Mouse (Mus musculus): ENCODE data around the gene Itgb5. TPM values are rescaled to one million over a fixed set of nuclear protein-coding genes. Genes with fewer than 3 reads are reported as not detected.

Itgb5 gene
- total RNA-seq, 4 experiments from 2014 or later = 87.6 to 103 (median 91.3) TPM

GRCm38 (mm10) chr16:33904553-33904952 lies 75.1 kb downstream of the Itgb5 start:
- no peak for DNase-seq (ENCODE audit: low spot score)

- no peak for DNase-seq (ENCODE audit: low spot score)
Observed at GRCm38 (mm10) chr16:33908239-33908638, 78.8 kb downstream of the Itgb5 start.

GRCm38 (mm10) chr16:33914997-33915396 lies 85.5 kb downstream of the Itgb5 start:
- no peak for DNase-seq (ENCODE audit: low spot score)

- DNase-seq (ENCODE audit: low spot score) = peak; percentile 82
Observed at GRCm38 (mm10) chr16:33916473-33917251, 87.2 kb downstream of the Itgb5 start.

- no peak for DNase-seq (ENCODE audit: low spot score)
Observed at GRCm38 (mm10) chr16:33917390-33917789, 87.9 kb downstream of the Itgb5 start.

- no peak for DNase-seq (ENCODE audit: low spot score)
Observed at GRCm38 (mm10) chr16:33917926-33918325, 88.5 kb downstream of the Itgb5 start.

- DNase-seq (ENCODE audit: low spot score) = no peak
Observed at GRCm38 (mm10) chr16:33921514-33921913, 92.0 kb downstream of the Itgb5 start.

- DNase-seq (ENCODE audit: low spot score) = no peak
Observed at GRCm38 (mm10) chr16:33922111-33923000, 92.9 kb downstream of the Itgb5 start.

- DNase-seq (ENCODE audit: low spot score) = no peak
Observed at GRCm38 (mm10) chr16:33923001-33923316, 93.5 kb downstream of the Itgb5 start.

- DNase-seq (ENCODE audit: low spot score) = no peak
Observed at GRCm38 (mm10) chr16:33923758-33924157, 94.3 kb downstream of the Itgb5 start.

- DNase-seq (ENCODE audit: low spot score) = no peak
Observed at GRCm38 (mm10) chr16:33927263-33927824, 97.9 kb downstream of the Itgb5 start.

- DNase-seq (ENCODE audit: low spot score) = no peak
Observed at GRCm38 (mm10) chr16:33928788-33929462, 99.5 kb downstream of the Itgb5 start.

GRCm38 (mm10) chr16:33930785-33931184 lies 101.3 kb downstream of the Itgb5 start:
- no peak for DNase-seq (ENCODE audit: low spot score)

GRCm38 (mm10) chr16:33931682-33932081 lies 102.2 kb downstream of the Itgb5 start:
- DNase-seq (ENCODE audit: low spot score) = no peak

- DNase-seq (ENCODE audit: low spot score) = no peak
Observed at GRCm38 (mm10) chr16:33932126-33932525, 102.7 kb downstream of the Itgb5 start.

- no peak for DNase-seq (ENCODE audit: low spot score)
Observed at GRCm38 (mm10) chr16:33933411-33933810, 103.9 kb downstream of the Itgb5 start.

GRCm38 (mm10) chr16:33934701-33935406 lies 105.4 kb downstream of the Itgb5 start:
- DNase-seq (ENCODE audit: low spot score) = no peak

GRCm38 (mm10) chr16:33935407-33935785 lies 105.9 kb downstream of the Itgb5 start:
- DNase-seq (ENCODE audit: low spot score) = no peak

GRCm38 (mm10) chr16:33936885-33937284 lies 107.4 kb downstream of the Itgb5 start:
- DNase-seq (ENCODE audit: low spot score) = no peak

- peak; percentile 85 for DNase-seq (ENCODE audit: low spot score)
Observed at GRCm38 (mm10) chr16:33937567-33937966, 108.1 kb downstream of the Itgb5 start.
